Mouse (Mus musculus) small intestine, adult 2 months (tissue): ENCODE data around the gene Larp1. TPM values are rescaled to one million over a fixed set of nuclear protein-coding genes. Genes with fewer than 3 reads are reported as not detected.

Experiments used
- H3K27ac ChIP-seq: fragments of 200-500 bp; 2 replicates; pipeline ENCODE4 v1.5.1; 2012; ENCODE audit warnings: low read depth, low read length, control low read depth, inconsistent platforms; ENCODE audit not compliant: insufficient read depth
- H3K27me3 ChIP-seq: fragments of 200-500 bp; 2 replicates; pipeline ENCODE4 v1.6.1; 2012; ENCODE audit warnings: mild to moderate bottlenecking, moderate library complexity, low read length, inconsistent platforms; ENCODE audit not compliant: control insufficient read depth, insufficient read depth
- H3K36me3 ChIP-seq: fragments of 200-500 bp; 2 replicates; pipeline ENCODE4 v1.6.1; 2012; ENCODE audit warnings: mild to moderate bottlenecking, low read length, control low read depth, inconsistent platforms; ENCODE audit not compliant: control insufficient read depth, insufficient read depth
- H3K4me1 ChIP-seq: fragments of 200-500 bp; 2 replicates; pipeline ENCODE4 v1.6.1; 2012; ENCODE audit warnings: low read length, inconsistent platforms, mixed read lengths; ENCODE audit not compliant: control insufficient read depth, insufficient read depth, insufficient read length
- H3K4me3 ChIP-seq: fragments of 200-500 bp; 2 replicates; pipeline ENCODE4 v1.5.1; 2012; ENCODE audit warnings: low read depth, mild to moderate bottlenecking, control low read depth, inconsistent platforms, low read length, moderate library complexity
- CTCF ChIP-seq: fragments of 200-500 bp; IDR thresholded peaks from 2 replicates; pipeline ENCODE4 v1.5.1; 2012; ENCODE audit warnings: low read depth, mild to moderate bottlenecking, control low read depth, inconsistent platforms, low read length, moderate library complexity, mixed read lengths; ENCODE audit not compliant: insufficient replicate concordance, insufficient read length; ENCODE audit errors: extremely low read depth
- POLR2A ChIP-seq: fragments of 200-500 bp; IDR thresholded peaks from 2 replicates; pipeline ENCODE4 v1.6.1; 2012; ENCODE audit warnings: low read depth, mild to moderate bottlenecking, control low read depth, inconsistent platforms, low read length, moderate library complexity
- whole genome bisulfite sequencing: fragments of 180-500 bp; shearing (Covaris S2); methylation state at CpG from one replicate; pipeline ENCODE4 v1.1.7; 2018; 5-methylcytosine and 5-hydroxymethylcytosine counted together
- polyA plus RNA-seq: library from polyadenylated mRNA; depleted of rRNA; stranded (reverse); fragments of >200 nt; gene quantifications from 2 replicates; pipeline ENCODE4 v1.2.3, GENCODE M21; 2012

The Larp1 gene
- polyA plus RNA-seq, 1 experiment: 25.9 TPM

DNA sequence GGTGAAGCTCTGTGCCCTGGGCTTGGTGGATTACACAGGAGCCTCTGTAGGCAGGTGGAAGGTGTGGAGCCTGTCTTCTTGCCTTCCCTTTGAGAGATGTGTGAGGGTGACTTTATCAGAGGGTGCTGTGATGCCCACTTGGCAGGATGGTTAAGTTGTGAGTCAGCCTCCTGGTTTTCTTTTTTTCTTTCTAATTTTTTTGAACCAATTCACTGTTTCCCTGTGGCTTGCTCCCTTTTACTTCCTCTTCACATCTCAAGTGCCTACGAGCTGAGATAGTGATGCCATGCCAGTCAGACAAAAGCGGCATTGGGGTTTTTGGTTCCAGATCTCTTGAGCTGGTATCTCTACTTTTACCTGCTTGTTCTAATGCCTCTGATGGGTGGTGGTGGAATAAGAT, 15.8 kb downstream of the Larp1 start:
- Histone ChIP-seq H3K4me1 (peaks cover 29% of the 10 kb centered on the region; the same call in 1 of the 2 replicates), H3K27me3 (no peaks in the 10 kb centered on the region), H3K36me3 (no peaks in the 10 kb centered on the region), H3K4me3 (no peak overlapping the region), H3K27ac (no peak overlapping the region)
- no peak for TF ChIP-seq POLR2A
- TF ChIP-seq CTCF: no peak
- 37% methylated on average over 2 of the region's 2 CpGs for WGBS

DNA sequence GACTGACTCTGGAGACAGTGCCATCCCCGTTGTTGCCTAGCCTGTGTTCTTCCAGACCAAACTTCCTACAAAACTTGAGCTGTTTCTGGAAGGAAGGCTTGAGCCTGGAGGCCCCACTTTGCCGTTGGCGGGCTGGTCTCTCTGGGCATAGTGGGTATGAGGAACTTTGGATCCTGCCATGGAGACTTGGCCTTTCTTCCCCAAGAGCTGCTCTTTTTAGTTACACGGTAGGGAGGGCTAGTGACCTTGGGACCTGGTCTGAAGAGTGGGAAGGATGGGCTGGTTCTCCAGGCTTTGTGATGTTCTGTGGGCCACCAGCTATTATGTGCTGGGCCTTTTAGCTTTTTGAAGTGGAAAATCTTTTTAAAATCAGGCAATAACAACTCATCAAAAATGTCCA, 17.0 kb downstream of the Larp1 start:
- H3K36me3 ChIP-seq: no peaks in the 10 kb centered on the region
- no peak overlapping the region for H3K4me3 ChIP-seq
- 29% methylated on average over 4 of the region's 4 CpGs for WGBS
- H3K27ac ChIP-seq: no peak overlapping the region
- no peak for TF ChIP-seq POLR2A
- no peak for TF ChIP-seq CTCF
- H3K27me3 ChIP-seq: no peaks in the 10 kb centered on the region
- H3K4me1 ChIP-seq: peaks cover 30% of the 10 kb centered on the region; the same call in 1 of the 2 replicates

DNA sequence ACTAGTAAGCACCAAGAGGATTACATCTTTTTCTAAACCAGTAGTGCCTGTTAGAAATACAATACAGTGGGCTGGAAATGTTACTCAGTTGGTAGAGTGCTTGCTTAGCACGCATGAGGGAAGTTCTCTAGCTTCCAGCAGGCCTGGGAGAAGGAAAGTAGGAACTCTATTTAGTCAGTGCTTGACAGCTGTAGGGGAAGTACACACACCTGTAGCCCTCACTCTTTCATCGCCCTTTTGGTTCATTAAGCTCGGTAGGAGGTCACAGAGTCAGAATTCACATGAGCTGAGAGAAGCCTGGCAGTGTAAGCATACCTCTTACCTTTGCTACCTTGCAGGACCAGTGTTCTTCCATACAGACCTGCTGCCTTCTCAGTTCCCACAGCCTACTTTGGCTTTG, 17.5 kb downstream of the Larp1 start:
- Histone ChIP-seq H3K27ac (no peak overlapping the region), H3K4me3 (no peak overlapping the region), H3K36me3 (no peaks in the 10 kb centered on the region), H3K4me1 (peaks cover 29% of the 10 kb centered on the region), H3K27me3 (no peaks in the 10 kb centered on the region)
- WGBS: 25% methylated on average over 3 of the region's 3 CpGs
- TF ChIP-seq CTCF (no peak), POLR2A (no peak)

DNA sequence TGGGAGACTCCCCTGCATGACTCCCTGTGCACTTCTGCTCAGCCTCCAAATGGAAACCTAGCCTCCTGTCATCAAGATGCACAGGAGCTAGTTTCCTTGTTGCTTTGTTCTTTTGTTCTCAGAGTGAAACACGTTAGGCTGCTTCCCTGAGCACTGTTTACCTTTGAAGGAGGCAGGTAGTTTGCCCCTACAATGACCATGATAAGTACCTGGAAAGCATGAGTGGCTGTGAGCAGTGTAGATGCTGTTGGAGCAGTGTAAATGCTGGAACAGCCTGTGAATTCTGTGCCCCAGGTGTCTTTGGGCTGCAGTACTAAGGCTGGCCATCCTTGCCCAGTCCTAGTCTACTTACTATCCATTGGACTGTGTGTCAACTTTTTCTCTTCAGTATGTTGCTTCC, 18.0 kb downstream of the Larp1 start:
- 31% methylated on average over 1 of the region's 1 CpGs for WGBS
- no peaks in the 10 kb centered on the region for H3K27me3 ChIP-seq
- peaks cover 27% of the 10 kb centered on the region for H3K4me1 ChIP-seq
- no peak overlapping the region for H3K4me3 ChIP-seq
- H3K36me3 ChIP-seq: no peaks in the 10 kb centered on the region
- no peak for TF ChIP-seq POLR2A
- no peak for TF ChIP-seq CTCF
- H3K27ac ChIP-seq: no peak overlapping the region

DNA sequence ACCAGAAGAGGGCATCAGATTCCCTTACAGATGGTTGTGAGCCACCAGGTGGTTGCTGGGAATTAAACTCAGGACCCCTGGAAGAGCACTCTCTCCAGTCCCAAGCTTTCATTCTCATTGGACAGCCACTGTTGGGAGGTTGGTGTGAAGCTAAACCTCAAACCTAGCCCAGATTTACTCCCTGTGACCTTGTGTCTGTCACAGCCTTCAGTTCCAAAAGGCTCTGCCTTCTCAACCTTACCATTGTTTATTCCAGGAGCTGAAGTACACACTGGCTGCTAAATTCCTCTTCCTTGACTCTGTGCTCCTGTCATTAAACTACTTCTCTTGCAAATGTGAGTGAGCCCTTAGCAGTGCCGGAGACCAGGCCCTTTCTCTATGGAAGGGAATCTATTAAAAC, 20.1 kb downstream of the Larp1 start:
- Histone ChIP-seq H3K27me3 (no peaks in the 10 kb centered on the region), H3K36me3 (no peaks in the 10 kb centered on the region), H3K27ac (no peak overlapping the region), H3K4me1 (peaks cover 35% of the 10 kb centered on the region), H3K4me3 (no peak overlapping the region)
- TF ChIP-seq CTCF (no peak), POLR2A (no peak)
- 78% methylated on average over 1 of the region's 1 CpGs for WGBS

DNA sequence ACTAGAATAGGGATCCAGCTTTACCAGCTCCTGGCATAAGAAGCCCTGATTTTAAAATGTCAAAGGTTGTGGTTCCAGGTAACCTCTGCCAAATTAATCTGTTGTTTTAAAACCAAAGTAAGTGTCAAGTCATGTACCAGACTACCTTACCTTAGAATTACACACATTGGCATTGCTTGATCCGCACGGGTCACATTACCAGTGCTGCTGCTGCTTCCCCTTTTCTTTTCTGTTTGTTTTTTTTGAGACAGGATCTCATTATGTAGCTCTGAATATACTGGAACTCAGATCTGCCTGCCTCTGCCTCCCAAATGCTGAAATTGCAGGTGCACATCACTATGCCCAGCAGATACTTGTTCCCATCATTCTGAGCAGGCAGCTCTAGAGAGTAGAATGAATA, 21.0 kb downstream of the Larp1 start:
- H3K4me1 ChIP-seq: peaks cover 39% of the 10 kb centered on the region
- WGBS: 47% methylated on average over 2 of the region's 2 CpGs
- no peaks in the 10 kb centered on the region for H3K27me3 ChIP-seq
- no peaks in the 10 kb centered on the region for H3K36me3 ChIP-seq
- no peak overlapping the region for H3K4me3 ChIP-seq
- TF ChIP-seq POLR2A (no peak), CTCF (no peak)
- H3K27ac ChIP-seq: no peak overlapping the region

DNA sequence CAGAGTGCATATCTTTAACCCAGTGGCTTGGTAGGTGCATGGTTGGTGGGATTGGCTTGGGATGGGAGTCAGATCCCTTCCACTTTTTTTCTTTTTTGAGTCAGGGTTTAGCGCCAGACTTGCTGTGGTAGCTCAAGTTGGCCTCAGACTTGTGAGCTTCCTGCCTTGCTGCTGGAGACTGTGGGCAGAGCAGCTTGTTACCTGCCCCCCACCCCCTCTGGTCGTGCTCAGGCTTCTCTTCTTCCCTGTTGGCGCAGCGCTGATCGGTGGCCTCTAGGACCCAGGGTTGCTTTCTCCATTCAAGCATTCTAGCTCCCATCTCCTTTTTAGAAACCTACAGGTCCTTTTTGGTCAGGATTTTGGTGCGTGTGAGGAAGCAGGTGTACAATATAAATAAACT, 22.3 kb downstream of the Larp1 start:
- no peaks in the 10 kb centered on the region for H3K27me3 ChIP-seq
- TF ChIP-seq CTCF (no peak), POLR2A (no peak)

DNA sequence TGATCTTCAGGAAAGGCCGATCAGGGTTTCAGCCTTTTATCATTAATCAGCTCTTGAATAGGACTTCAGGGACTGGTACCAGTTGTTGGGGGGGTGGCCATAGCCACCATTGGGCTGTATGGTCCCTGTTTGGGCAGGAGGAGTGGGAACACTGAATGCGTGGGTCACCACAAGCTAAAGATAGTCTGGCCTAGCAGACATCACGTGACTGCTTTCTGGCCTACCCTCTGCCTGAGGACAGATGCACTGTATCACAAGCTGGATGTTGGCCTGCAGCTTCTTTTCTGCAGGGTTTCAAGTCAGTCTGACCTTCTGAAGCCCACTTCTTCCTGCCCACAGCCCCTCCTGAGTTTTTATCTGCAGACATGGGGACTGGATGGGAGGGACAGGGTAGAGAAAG, 24.8 kb downstream of the Larp1 start:
- Histone ChIP-seq H3K4me1 (peaks cover 32% of the 10 kb centered on the region), H3K4me3 (no peak overlapping the region), H3K27ac (no peak overlapping the region), H3K36me3 (no peaks in the 10 kb centered on the region), H3K27me3 (no peaks in the 10 kb centered on the region)
- TF ChIP-seq POLR2A: no peak
- no peak for TF ChIP-seq CTCF
- 26% methylated on average over 3 of the region's 3 CpGs for WGBS

More for the DNA sequence above, 22.3 kb downstream of the Larp1 start:
- 36% methylated on average over 6 of the region's 6 CpGs for WGBS
- H3K4me1 ChIP-seq: peaks cover 32% of the 10 kb centered on the region
- no peaks in the 10 kb centered on the region for H3K36me3 ChIP-seq
- H3K4me3 ChIP-seq: no peak overlapping the region
- H3K27ac ChIP-seq: no peak overlapping the region
